Mouse (Mus musculus): ENCODE results near the gene Tex45. TPM values are rescaled to one million over a fixed set of nuclear protein-coding genes. Genes with fewer than 3 reads are reported as not detected.

Tex45 gene
- polyA plus RNA-seq, 1 experiment from 2014 or later: not detected

- no peak overlapping the region for H3K4me2 ChIP-seq
- H3K4me1 ChIP-seq (ENCODE audit: insufficient read depth): peaks cover 9% of the 10 kb centered on the region
- no peaks in the 10 kb centered on the region for H3K27me3 ChIP-seq (ENCODE audit: insufficient read depth, low read length)
- H3K36me3 ChIP-seq (ENCODE audit: insufficient read depth): peaks cover 33% of the 10 kb centered on the region
- no peak for ATAC-seq (ENCODE audit: insufficient read depth)
- 89% methylated on average over 15 of the region's 15 CpGs for WGBS
- no peak for DNase-seq
- no peaks in the 10 kb centered on the region; the same call in 1 of the 2 replicates for H3K9me3 ChIP-seq (ENCODE audit: low read depth, low read length)
- no peak overlapping the region for H3K9ac ChIP-seq
- TF ChIP-seq CTCF (IDR thresholded peaks at IDR 0.05; ENCODE audit: low read depth): no peak
- H3K4me3 ChIP-seq (ENCODE audit: low read depth, low read length): no peak overlapping the region
- no peak overlapping the region for H3K27ac ChIP-seq (ENCODE audit: low read depth)
These were observed 25.7 kb downstream of the Tex45 start for GRCm38 (mm10) chr8:3496428-3496748.

GRCm38 (mm10) chr8:3498583-3498982 is 27.9 kb downstream of the Tex45 start:
- TF ChIP-seq CTCF (IDR thresholded peaks at IDR 0.05; ENCODE audit: low read depth): no peak
- H3K4me2 ChIP-seq: no peak overlapping the region
- WGBS: 77% methylated on average over 3 of the region's 3 CpGs

GRCm38 (mm10) chr8:3499751-3500150 is 29.1 kb downstream of the Tex45 start:
- Histone ChIP-seq H3K4me2 (peak overlapping the region; percentile 84), H3K4me1 (ENCODE audit: insufficient read depth) (peaks cover 8% of the 10 kb centered on the region), H3K27me3 (ENCODE audit: insufficient read depth, low read length) (no peaks in the 10 kb centered on the region), H3K9ac (peak overlapping the region; percentile 78), H3K4me3 (ENCODE audit: low read depth, low read length) (peak overlapping the region; percentile 76), H3K36me3 (ENCODE audit: insufficient read depth) (peaks cover 28% of the 10 kb centered on the region), H3K27ac (ENCODE audit: low read depth) (peak overlapping the region; percentile 92), H3K9me3 (ENCODE audit: low read depth, low read length) (no peaks in the 10 kb centered on the region; the same call in 1 of the 2 replicates)
- no peak for TF ChIP-seq CTCF (IDR thresholded peaks at IDR 0.05; ENCODE audit: low read depth)
- WGBS: 4% methylated on average over 8 of the region's 8 CpGs
- ATAC-seq (ENCODE audit: insufficient read depth): peak; percentile 22
- DNase-seq: peak; percentile 56

More at GRCm38 (mm10) chr8:3498583-3498982, 27.9 kb downstream of the Tex45 start:
- ATAC-seq (ENCODE audit: insufficient read depth) (no peak), DNase-seq (no peak)
- no peak overlapping the region for H3K4me3 ChIP-seq (ENCODE audit: low read depth, low read length)
- no peak overlapping the region for H3K27ac ChIP-seq (ENCODE audit: low read depth)
- peaks cover 8% of the 10 kb centered on the region for H3K4me1 ChIP-seq (ENCODE audit: insufficient read depth)
- no peaks in the 10 kb centered on the region for H3K27me3 ChIP-seq (ENCODE audit: insufficient read depth, low read length)
- peaks cover 33% of the 10 kb centered on the region for H3K36me3 ChIP-seq (ENCODE audit: insufficient read depth)
- H3K9me3 ChIP-seq (ENCODE audit: low read depth, low read length): no peaks in the 10 kb centered on the region; the same call in 1 of the 2 replicates
- H3K9ac ChIP-seq: no peak overlapping the region

- H3K4me3 ChIP-seq (ENCODE audit: low read depth, low read length): peak within 1 kb of the TSS; percentile 76
- H3K9me3 ChIP-seq (ENCODE audit: low read depth, low read length): no peaks in the 10 kb centered on the region; the same call in 1 of the 2 replicates
- H3K27me3 ChIP-seq (ENCODE audit: insufficient read depth, low read length): no peaks in the 10 kb centered on the region
- ATAC-seq (ENCODE audit: insufficient read depth) (peak; percentile 90), DNase-seq (peak; percentile 99)
- peak; percentile 43 for TF ChIP-seq CTCF (IDR thresholded peaks at IDR 0.05; ENCODE audit: low read depth)
- peaks cover 21% of the 10 kb centered on the region for H3K36me3 ChIP-seq (ENCODE audit: insufficient read depth)
- H3K9ac ChIP-seq: peak within 1 kb of the TSS; percentile 78
- WGBS: under 1% methylated on average over 70 of the region's 70 CpGs
- H3K4me2 ChIP-seq: peak within 1 kb of the TSS; percentile 84
- peak within 1 kb of the TSS; percentile 92 for H3K27ac ChIP-seq (ENCODE audit: low read depth)
- H3K4me1 ChIP-seq (ENCODE audit: insufficient read depth): peaks cover 8% of the 10 kb centered on the region
These were observed 29.8 kb downstream of the Tex45 start, which contains the start of gene Mcoln1 for GRCm38 (mm10) chr8:3500235-3501090. Gene Mcoln1, plus strand, starts transcription at chr8:3500457.

GRCm38 (mm10) chr8:3502217-3502616 is 31.6 kb downstream of the Tex45 start:
- Histone ChIP-seq H3K9ac (no peak overlapping the region), H3K36me3 (ENCODE audit: insufficient read depth) (peaks cover 20% of the 10 kb centered on the region; the same call in 1 of the 2 replicates), H3K27me3 (ENCODE audit: insufficient read depth, low read length) (no peaks in the 10 kb centered on the region), H3K4me1 (ENCODE audit: insufficient read depth) (peaks cover 8% of the 10 kb centered on the region), H3K4me2 (no peak overlapping the region), H3K27ac (ENCODE audit: low read depth) (no peak overlapping the region), H3K4me3 (ENCODE audit: low read depth, low read length) (no peak overlapping the region), H3K9me3 (ENCODE audit: low read depth, low read length) (no peaks in the 10 kb centered on the region)
- no peak for ATAC-seq (ENCODE audit: insufficient read depth)
- no peak for DNase-seq
- TF ChIP-seq CTCF (IDR thresholded peaks at IDR 0.05; ENCODE audit: low read depth): no peak
- WGBS: 70% methylated on average over 4 of the region's 4 CpGs

GRCm38 (mm10) chr8:3507979-3508754 is 37.5 kb downstream of the Tex45 start:
- WGBS: 69% methylated on average over 6 of the region's 6 CpGs
- no peaks in the 10 kb centered on the region for H3K4me1 ChIP-seq (ENCODE audit: insufficient read depth)
- ATAC-seq (ENCODE audit: insufficient read depth): no peak
- TF ChIP-seq CTCF (IDR thresholded peaks at IDR 0.05; ENCODE audit: low read depth): no peak
- H3K4me3 ChIP-seq (ENCODE audit: low read depth, low read length): no peak overlapping the region
- H3K36me3 ChIP-seq (ENCODE audit: insufficient read depth): peaks cover 56% of the 10 kb centered on the region
- no peaks in the 10 kb centered on the region for H3K9me3 ChIP-seq (ENCODE audit: low read depth, low read length)
- no peak overlapping the region for H3K9ac ChIP-seq
- no peaks in the 10 kb centered on the region for H3K27me3 ChIP-seq (ENCODE audit: insufficient read depth, low read length)
- no peak overlapping the region for H3K4me2 ChIP-seq
- no peak overlapping the region for H3K27ac ChIP-seq (ENCODE audit: low read depth)
- DNase-seq: no peak
